Mouse (Mus musculus) granulocyte monocyte progenitor cell, adult 5-6 weeks (primary cell): ENCODE measurements around the gene Vars. TPM values are rescaled to one million over a fixed set of nuclear protein-coding genes. Genes with fewer than 3 reads are reported as not detected.
"Not testable (repeated sequence)": the region's sequence is repeated elsewhere in the genome, so short reads cannot be mapped to it uniquely, and the experiment has no call there.

Source experiments
- ATAC-seq: replicated peaks from 2 replicates; pipeline ENCODE4 v1.8.0; 2016; ENCODE audit warnings: mild to moderate bottlenecking, moderate TSS enrichment, inconsistent platforms; ENCODE audit not compliant: poor library complexity, severe bottlenecking
- total RNA-seq, 2 experiments: library from RNA; stranded (forward) in 1 of 2; stranded (reverse) in 1 of 2; fragments of 200-712, 200-1000 nt in 1 of 2; fragments of >200 nt in 1 of 2; fragmentation: Nextera tagmentation in 1 of 2; gene quantifications; 2 replicates each; pipeline ENCODE4 v1.2.3; 2014 to 2017

Gene Vars
- total RNA-seq, 2 experiments from 2014 or later: 75.6 to 174 TPM

- peak; percentile 46 for ATAC-seq
Measured at GRCm38 (mm10) chr17:35001452-35002152, 815 bp downstream of the Vars start.

GRCm38 (mm10) chr17:35002153-35002865 lies 1.5 kb downstream of the Vars start:
- no peak for ATAC-seq

GRCm38 (mm10) chr17:35003022-35003838 lies 2.4 kb downstream of the Vars start:
- no peak for ATAC-seq

- no peak for ATAC-seq
Measured at GRCm38 (mm10) chr17:35004075-35004717, 3.4 kb downstream of the Vars start.

GRCm38 (mm10) chr17:35005158-35005557 lies 4.4 kb downstream of the Vars start:
- no peak for ATAC-seq

GRCm38 (mm10) chr17:35005902-35006301 lies 5.1 kb downstream of the Vars start:
- ATAC-seq: not testable (repeated sequence)

- peak; percentile 37; the same call in 1 of the 2 replicates for ATAC-seq
Measured at GRCm38 (mm10) chr17:35007387-35007991, 6.7 kb downstream of the Vars start.

- peak; percentile 35; the same call in 1 of the 2 replicates for ATAC-seq
Measured at GRCm38 (mm10) chr17:35009586-35009985, 8.8 kb downstream of the Vars start.

- no peak for ATAC-seq
Measured at GRCm38 (mm10) chr17:35011440-35011839, 10.7 kb downstream of the Vars start.

GRCm38 (mm10) chr17:35012430-35012829 lies 11.6 kb downstream of the Vars start:
- ATAC-seq: no peak

- ATAC-seq: no peak
Measured at GRCm38 (mm10) chr17:35013221-35013620, 12.4 kb downstream of the Vars start.

GRCm38 (mm10) chr17:35015296-35015695 lies 14.5 kb downstream of the Vars start:
- ATAC-seq: no peak

- 0 out of 2 replicates have a peak, but pooled peaks have one; percentile 4 for ATAC-seq
Measured at GRCm38 (mm10) chr17:35016376-35016775, 15.6 kb downstream of the Vars start, which contains the start of gene Vwa7. Vwa7 (plus strand) TSS chr17:35016579.

- ATAC-seq: no peak
Measured at GRCm38 (mm10) chr17:35016791-35017705, 16.3 kb downstream of the Vars start.

- ATAC-seq: no peak
Measured at GRCm38 (mm10) chr17:35017706-35018030, 16.9 kb downstream of the Vars start.

GRCm38 (mm10) chr17:35018171-35018570 lies 17.4 kb downstream of the Vars start:
- ATAC-seq: no peak

GRCm38 (mm10) chr17:35019894-35020293 lies 19.1 kb downstream of the Vars start:
- no peak for ATAC-seq

GRCm38 (mm10) chr17:35020551-35020950 lies 19.8 kb downstream of the Vars start:
- ATAC-seq: no peak
